Mouse (Mus musculus) ES-Bruce4 (cell line): ENCODE measurements around the gene Fam167b.

Experiments used
- CTCF ChIP-seq: IDR thresholded peaks from one replicate; pipeline ENCODE4 v1.8.1; 2011; ENCODE audit warnings: low read depth, low read length
- EP300 ChIP-seq: IDR thresholded peaks from 2 replicates; pipeline ENCODE4 v1.6.1; 2011; ENCODE audit warnings: low read depth, low read length; ENCODE audit not compliant: insufficient read depth
- POLR2A ChIP-seq: IDR thresholded peaks from one replicate; pipeline ENCODE4 v1.8.1; 2011; ENCODE audit warnings: low read length; ENCODE audit not compliant: insufficient read depth

- no peak for TF ChIP-seq CTCF
- no peak for TF ChIP-seq EP300
- TF ChIP-seq POLR2A, result no peak
Observed at GRCm38 (mm10) chr4:129618031-129618430, 39.7 kb upstream of the Fam167b start.
